10 mouse cellular contexts compared by ENCODE assay signal in genomic region chr13:104822411-104822838, GRCm38 (mm10). TPM values are rescaled to one million over a fixed set of nuclear protein-coding genes. Genes with fewer than 3 reads are reported as not detected.
DNase-seq lines count a peak whose midpoint lies in the region; ATAC-seq lines count a peak whose summit lies in the region.
"Had no signal": no experiment of that assay in that cellular context is flagged by ENCODE, and none has a peak within 500 bp of the region (broad histone marks: within the 10 kb centered on the region; RNA-seq: fewer than 3 reads in every experiment).

No protein-coding gene starts in this region.

- no peaks in the 10 kb centered on the region; the same call in 1 of the 2 replicates for H3K36me3 ChIP-seq in forebrain, embryonic 11.5 days (ENCODE audit: control insufficient read depth, insufficient read depth, low read length)
- H3K36me3 ChIP-seq in forebrain, embryonic 15.5 days, result no peaks in the 10 kb centered on the region; the same call in 1 of the 2 replicates
- peaks cover 16% of the 10 kb centered on the region for H3K36me3 ChIP-seq in embryonic facial prominence, embryonic 13.5 days
- peaks cover 23% of the 10 kb centered on the region for H3K36me3 ChIP-seq in limb, embryonic 12.5 days

- no peak overlapping the region for H3K4me2 ChIP-seq in forebrain, embryonic 11.5 days (ENCODE audit: low read depth, low read length, severe bottlenecking)
- H3K4me2 ChIP-seq in forebrain, embryonic 15.5 days (replicated peaks), result no peak overlapping the region
- H3K4me2 ChIP-seq in embryonic facial prominence, embryonic 13.5 days, result peak overlapping the region; percentile 39
- H3K4me2 ChIP-seq in limb, embryonic 12.5 days, result peak overlapping the region; percentile 33

- no peak overlapping the region for H3K9ac ChIP-seq in forebrain, embryonic 11.5 days (ENCODE audit: low read length)
- no peak overlapping the region for H3K9ac ChIP-seq in forebrain, embryonic 15.5 days (replicated peaks)
- no peak overlapping the region for H3K9ac ChIP-seq in embryonic facial prominence, embryonic 13.5 days
- H3K9ac ChIP-seq in limb, embryonic 12.5 days (replicated peaks), result no peak overlapping the region

- H3K27me3 ChIP-seq in forebrain, embryonic 11.5 days (ENCODE audit: control insufficient read depth, insufficient read depth, low read length), result no peaks in the 10 kb centered on the region
- no peaks in the 10 kb centered on the region for H3K27me3 ChIP-seq in forebrain, embryonic 15.5 days
- H3K27me3 ChIP-seq in embryonic facial prominence, embryonic 13.5 days, result no peaks in the 10 kb centered on the region
- H3K27me3 ChIP-seq in limb, embryonic 12.5 days, result no peaks in the 10 kb centered on the region

- H3K27ac ChIP-seq in forebrain, embryonic 11.5 days (ENCODE audit: low read depth, low read length), result no peak overlapping the region
- H3K27ac ChIP-seq in forebrain, embryonic 15.5 days (replicated peaks), result no peak overlapping the region
- H3K27ac ChIP-seq in embryonic facial prominence, embryonic 13.5 days, result peak overlapping the region; percentile 55
- peak overlapping the region; percentile 72 for H3K27ac ChIP-seq in limb, embryonic 12.5 days

- no peaks in the 10 kb centered on the region for H3K9me3 ChIP-seq in forebrain, embryonic 11.5 days (ENCODE audit: control insufficient read depth, low read length)
- H3K9me3 ChIP-seq in forebrain, embryonic 15.5 days, result no peaks in the 10 kb centered on the region
- H3K9me3 ChIP-seq in embryonic facial prominence, embryonic 13.5 days, result no peaks in the 10 kb centered on the region
- no peaks in the 10 kb centered on the region for H3K9me3 ChIP-seq in limb, embryonic 12.5 days

- H3K4me1 ChIP-seq in forebrain, embryonic 11.5 days (replicated peaks; ENCODE audit: control insufficient read depth, insufficient read depth, low read length), result peaks cover 2% of the 10 kb centered on the region; the same call in 1 of the 2 replicates
- peaks cover 19% of the 10 kb centered on the region for H3K4me1 ChIP-seq in forebrain, embryonic 15.5 days
- peaks cover 16% of the 10 kb centered on the region for H3K4me1 ChIP-seq in embryonic facial prominence, embryonic 13.5 days
- peaks cover 19% of the 10 kb centered on the region for H3K4me1 ChIP-seq in limb, embryonic 12.5 days (replicated peaks)

- peak; percentile 55 for DNase-seq in forebrain, embryonic 11.5 days (ENCODE audit: low spot score)
- DNase-seq in 3T3-L1 (ENCODE audit: low read depth, low spot score), result peak; percentile 85
- no peak for DNase-seq in thymus, adult 18-20 months
- DNase-seq in cerebellum, postnatal 25 days, result no peak
- DNase-seq: cerebellum, adult 18-20 months had no signal

- no peak overlapping the region for H3K4me3 ChIP-seq in forebrain, embryonic 11.5 days (ENCODE audit: low read depth, low read length)
- H3K4me3 ChIP-seq in forebrain, embryonic 15.5 days, result no peak overlapping the region
- no peak overlapping the region for H3K4me3 ChIP-seq in embryonic facial prominence, embryonic 13.5 days
- H3K4me3 ChIP-seq in limb, embryonic 12.5 days (replicated peaks), result no peak overlapping the region

- WGBS in forebrain, embryonic 11.5 days, result 32% methylated on average over 8 of the region's 8 CpGs
- 32% methylated on average over 8 of the region's 8 CpGs for WGBS in forebrain, embryonic 15.5 days
- WGBS in embryonic facial prominence, embryonic 13.5 days, result 9% methylated on average over 8 of the region's 8 CpGs
- WGBS in limb, embryonic 12.5 days, result 20% methylated on average over 8 of the region's 8 CpGs

- 0 out of 2 replicates have a peak, but pooled peaks have one; percentile 21 for ATAC-seq in forebrain, embryonic 11.5 days (replicated peaks; ENCODE audit: low FRiP score)
- no peak for ATAC-seq in forebrain, embryonic 15.5 days (replicated peaks)
- 0 out of 2 replicates have a peak, but pooled peaks have one; percentile 43 for ATAC-seq in embryonic facial prominence, embryonic 13.5 days (ENCODE audit: insufficient number of reproducible peaks, insufficient read depth, low FRiP score, low TSS enrichment, low read depth)
- peak; percentile 75 for ATAC-seq in limb, embryonic 12.5 days (ENCODE audit: insufficient number of reproducible peaks, insufficient read depth, low FRiP score, low TSS enrichment, low read depth)
- ATAC-seq in megakaryocyte, adult 5-6 weeks (ENCODE audit: poor library complexity, severe bottlenecking), result no peak

RNA-seq across cellular contexts. Expression of gene Cwc27, which starts 5.5 kb away (rescaled TPM):
- polyA plus RNA-seq in forebrain, embryonic 11.5 days (2014; fragmentation: Nextera tagmentation; extraction: Ambion mirVana), result 29.6 and 40.2 TPM in 2 replicates
- 29.2 and 32.2 TPM in 2 replicates for polyA plus RNA-seq in forebrain, embryonic 15.5 days (2015; fragmentation: Nextera tagmentation; extraction: Ambion mirVana)
- polyA plus RNA-seq in embryonic facial prominence, embryonic 13.5 days (2015; fragmentation: Nextera tagmentation; extraction: Ambion mirVana), result 37.1 and 42.0 TPM in 2 replicates
- polyA plus RNA-seq in limb, embryonic 12.5 days (2016; fragmentation: Nextera tagmentation; extraction: Ambion mirVana), result 34.4 and 38.1 TPM in 2 replicates
- 18.8 and 21.8 TPM in 2 replicates for total RNA-seq in megakaryocyte, adult 5-6 weeks (2015)
- total RNA-seq in megakaryocyte, adult 5-6 weeks (2017), result 24.2 and 33.1 TPM in 2 replicates

RNA-seq across cellular contexts. Expression of gene Srek1ip1, which starts 30.1 kb away (rescaled TPM):
- 19.6 and 20.3 TPM in 2 replicates for polyA plus RNA-seq in forebrain, embryonic 11.5 days (2014; fragmentation: Nextera tagmentation; extraction: Ambion mirVana)
- polyA plus RNA-seq in forebrain, embryonic 15.5 days (2015; fragmentation: Nextera tagmentation; extraction: Ambion mirVana), result 17.8 and 18.2 TPM in 2 replicates
- 26.2 and 31.7 TPM in 2 replicates for polyA plus RNA-seq in embryonic facial prominence, embryonic 13.5 days (2015; fragmentation: Nextera tagmentation; extraction: Ambion mirVana)
- 26.6 and 26.8 TPM in 2 replicates for polyA plus RNA-seq in limb, embryonic 12.5 days (2016; fragmentation: Nextera tagmentation; extraction: Ambion mirVana)
- 18.1 and 23.4 TPM in 2 replicates for total RNA-seq in megakaryocyte, adult 5-6 weeks (2015)
- 17.9 and 20.3 TPM in 2 replicates for total RNA-seq in megakaryocyte, adult 5-6 weeks (2017)

RNA-seq across cellular contexts. Expression of gene Shisal2b, which starts 41.3 kb away (rescaled TPM):
- 0.43 and 0.80 TPM in 2 replicates for polyA plus RNA-seq in forebrain, embryonic 11.5 days (2014; fragmentation: Nextera tagmentation; extraction: Ambion mirVana)
- polyA plus RNA-seq in forebrain, embryonic 15.5 days (2015; fragmentation: Nextera tagmentation; extraction: Ambion mirVana), result 0.36 and 0.55 TPM in 2 replicates
- polyA plus RNA-seq in embryonic facial prominence, embryonic 13.5 days (2015; fragmentation: Nextera tagmentation; extraction: Ambion mirVana), result 0.96 TPM in 1 of 2 replicates, not detected in the other
- polyA plus RNA-seq in limb, embryonic 12.5 days (2016; fragmentation: Nextera tagmentation; extraction: Ambion mirVana), result 0.32 TPM in 1 of 2 replicates, not detected in the other
- not detected in 2 replicates for total RNA-seq in megakaryocyte, adult 5-6 weeks (2015)
- total RNA-seq in megakaryocyte, adult 5-6 weeks (2017), result not detected in 2 replicates
- total RNA-seq: neutrophil, adult 5-6 weeks had no signal

Comparison
In these comparisons a context has a peak if more than half of its experiments do, and no peak if none do; other contexts are left out.
1. ATAC-seq: peak in forebrain, embryonic 11.5 days (single experiment), embryonic facial prominence, embryonic 13.5 days (single experiment) and limb, embryonic 12.5 days (single experiment); none in forebrain, embryonic 15.5 days (single experiment) and megakaryocyte, adult 5-6 weeks (single experiment).
2. DNase-seq: peak in forebrain, embryonic 11.5 days (single experiment) and 3T3-L1 (single experiment); none in thymus, adult 18-20 months (0 of 2) and cerebellum, postnatal 25 days (0 of 2).
3. H3K27ac ChIP-seq: peak in embryonic facial prominence, embryonic 13.5 days (single experiment) and limb, embryonic 12.5 days (single experiment); none in forebrain, embryonic 11.5 days (single experiment) and forebrain, embryonic 15.5 days (single experiment).
4. H3K4me2 ChIP-seq: peak in embryonic facial prominence, embryonic 13.5 days (single experiment) and limb, embryonic 12.5 days (single experiment); none in forebrain, embryonic 11.5 days (single experiment) and forebrain, embryonic 15.5 days (single experiment).